Mouse (Mus musculus) heart, embryonic 13.5 days (tissue): ENCODE measurements around the gene Ccnd2. TPM values are rescaled to one million over a fixed set of nuclear protein-coding genes. Genes with fewer than 3 reads are reported as not detected.

Experiments
- ATAC-seq: fragments of 200-750 bp; cut with Nextera tagmentation; 2 replicates; pipeline ENCODE4 v1.8.0; 2017; ENCODE audit warnings: moderate TSS enrichment; ENCODE audit not compliant: insufficient number of reproducible peaks, low FRiP score, low TSS enrichment; ENCODE audit errors: extremely low read depth
- H3K27ac ChIP-seq: fragments of 300-500 bp; sonication (generic); replicated peaks from 2 replicates; pipeline ENCODE4 v1.5.1; 2015; ENCODE audit warnings: moderate library complexity, mild to moderate bottlenecking, inconsistent platforms
- H3K27me3 ChIP-seq: fragments of 300-500 bp; sonication (generic); replicated peaks from 2 replicates; pipeline ENCODE4 v1.6.1; 2015; ENCODE audit warnings: mild to moderate bottlenecking, inconsistent platforms
- H3K36me3 ChIP-seq: fragments of 300-500 bp; sonication (generic); 2 replicates; pipeline ENCODE4 v1.6.1; 2015; ENCODE audit warnings: mild to moderate bottlenecking, inconsistent platforms
- H3K4me1 ChIP-seq: fragments of 300-500 bp; sonication (generic); 2 replicates; pipeline ENCODE4 v1.6.1; 2015; ENCODE audit warnings: inconsistent platforms
- H3K4me2 ChIP-seq: fragments of 300-500 bp; sonication (generic); 2 replicates; pipeline ENCODE4 v1.6.1; 2015; ENCODE audit warnings: inconsistent platforms, mild to moderate bottlenecking, moderate library complexity
- H3K4me3 ChIP-seq: fragments of 300-500 bp; sonication (generic); 2 replicates; pipeline ENCODE4 v1.5.1; 2015; ENCODE audit warnings: moderate library complexity, mild to moderate bottlenecking, inconsistent platforms
- H3K9ac ChIP-seq: fragments of 300-500 bp; sonication (generic); 2 replicates; pipeline ENCODE4 v1.6.1; 2015; ENCODE audit warnings: inconsistent platforms, mild to moderate bottlenecking, moderate library complexity
- H3K9me3 ChIP-seq: fragments of 300-500 bp; sonication (generic); 2 replicates; pipeline ENCODE4 v1.6.1; 2016; ENCODE audit warnings: inconsistent platforms
- WGBS: fragments of 180-500 bp; shearing (Covaris S2); methylation state at CpG from one replicate; pipeline ENCODE4 v1.1.7; 2015; ENCODE audit warnings: mixed read lengths; 5-methylcytosine and 5-hydroxymethylcytosine counted together
- polyA plus RNA-seq: library from polyadenylated mRNA; unstranded; fragments of >200 nt; fragmentation: Nextera tagmentation; extraction: Ambion mirVana; gene quantifications from 2 replicates; pipeline ENCODE4 v1.2.1, GENCODE M21; 2015

Ccnd2 gene
- polyA plus RNA-seq, 1 experiment from 2014 or later: 583 TPM

DNA sequence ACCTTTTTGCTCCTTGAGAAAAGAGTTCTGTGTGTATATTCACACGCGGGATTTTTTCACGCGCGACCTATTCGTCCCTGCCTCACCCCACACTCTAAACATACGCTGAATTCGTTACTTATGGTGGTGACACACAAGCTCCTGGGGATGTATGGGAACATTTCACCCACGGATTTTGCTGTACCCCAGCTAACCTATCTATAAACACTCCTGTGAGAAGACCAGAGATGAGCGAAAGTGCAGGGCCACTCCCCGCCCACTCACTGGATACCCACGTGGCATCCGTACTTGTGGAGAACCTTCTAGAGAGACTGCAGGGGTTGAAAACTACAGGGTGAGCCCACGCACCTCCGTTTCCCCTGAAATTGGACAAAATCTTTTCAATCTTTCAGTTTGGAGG, 3.5 kb upstream of the Ccnd2 start:
- Histone ChIP-seq H3K27ac (peak overlapping the region; percentile 87), H3K4me3 (peak overlapping the region; percentile 92), H3K27me3 (peaks cover 10% of the 10 kb centered on the region), H3K4me1 (peaks cover 31% of the 10 kb centered on the region), H3K9ac (peak overlapping the region; percentile 82), H3K9me3 (no peaks in the 10 kb centered on the region), H3K36me3 (no peaks in the 10 kb centered on the region), H3K4me2 (peak overlapping the region; percentile 87)
- WGBS: 1% methylated on average over 15 of the region's 15 CpGs
- ATAC-seq: no peak

GRCm38 (mm10) chr6:127154708-127155268, 2.8 kb upstream of the Ccnd2 start:
- peak overlapping the region; percentile 87 for H3K27ac ChIP-seq
- under 1% methylated on average over 33 of the region's 34 CpGs for WGBS
- peaks cover 31% of the 10 kb centered on the region for H3K4me1 ChIP-seq
- H3K27me3 ChIP-seq: peaks cover 10% of the 10 kb centered on the region
- no peaks in the 10 kb centered on the region for H3K9me3 ChIP-seq
- peak overlapping the region; percentile 92 for H3K4me3 ChIP-seq
- no peaks in the 10 kb centered on the region for H3K36me3 ChIP-seq
- peak; percentile 20; the same call in 1 of the 2 replicates for ATAC-seq
- H3K4me2 ChIP-seq: peak overlapping the region; percentile 87
- peak overlapping the region; percentile 82 for H3K9ac ChIP-seq

DNA sequence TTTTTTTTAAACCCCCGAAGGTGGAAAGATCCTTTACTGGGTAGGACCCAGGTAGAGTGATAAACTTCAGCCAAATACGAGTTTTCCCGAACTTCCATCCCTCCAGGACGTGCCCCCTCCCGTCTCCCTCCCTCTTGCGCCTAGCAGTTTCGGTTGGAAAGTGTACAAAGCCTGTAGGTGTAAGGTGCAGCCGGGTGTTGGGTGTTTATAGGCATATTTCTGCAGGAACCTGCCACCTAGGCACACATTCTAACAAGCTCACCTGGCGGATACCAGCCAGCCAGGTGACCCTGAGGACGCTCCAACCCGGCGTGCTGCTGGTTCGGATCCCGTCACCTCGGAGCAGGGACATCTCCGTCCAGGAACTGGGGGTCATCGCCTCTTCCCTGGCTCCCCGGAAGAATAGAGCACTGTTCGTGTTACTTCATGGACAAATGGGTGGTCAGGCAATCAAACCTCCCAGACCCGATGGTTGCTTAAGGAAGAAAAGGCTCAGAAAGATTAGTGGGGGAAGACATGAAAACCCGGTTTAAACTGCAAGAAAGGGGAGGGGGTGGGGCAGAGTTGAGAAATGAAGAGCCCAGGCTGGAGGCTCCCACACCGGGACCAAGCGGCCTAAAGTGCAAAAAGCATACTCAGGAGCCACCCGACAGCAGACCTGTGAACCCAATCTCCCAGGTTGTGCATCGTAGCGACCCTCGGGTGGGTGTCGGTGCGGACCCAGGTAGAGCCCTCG, 2.1 kb upstream of the Ccnd2 start:
- no peak for ATAC-seq
- H3K36me3 ChIP-seq: no peaks in the 10 kb centered on the region
- H3K4me1 ChIP-seq: peaks cover 31% of the 10 kb centered on the region
- peak overlapping the region; percentile 87 for H3K4me2 ChIP-seq
- H3K27me3 ChIP-seq: peaks cover 10% of the 10 kb centered on the region
- WGBS: 1% methylated on average over 30 of the region's 30 CpGs
- peak overlapping the region; percentile 82 for H3K9ac ChIP-seq
- H3K9me3 ChIP-seq: no peaks in the 10 kb centered on the region
- peak overlapping the region; percentile 87 for H3K27ac ChIP-seq
- peak overlapping the region; percentile 92 for H3K4me3 ChIP-seq

- Histone ChIP-seq H3K4me1 (peaks cover 36% of the 10 kb centered on the region), H3K9me3 (no peaks in the 10 kb centered on the region), H3K27ac (peak overlapping the region; percentile 87), H3K9ac (peak overlapping the region; percentile 82), H3K36me3 (peaks cover 3% of the 10 kb centered on the region; the same call in 1 of the 2 replicates), H3K27me3 (peaks cover 10% of the 10 kb centered on the region), H3K4me2 (peak overlapping the region; percentile 87), H3K4me3 (peak overlapping the region; percentile 92)
- no peak for ATAC-seq
- WGBS: under 1% methylated on average over 28 of the region's 28 CpGs
Measured at GRCm38 (mm10) chr6:127153296-127153800, 1.4 kb upstream of the Ccnd2 start.

GRCm38 (mm10) chr6:127151565-127152105, 358 bp downstream of the Ccnd2 start:
- Histone ChIP-seq H3K4me2 (peak overlapping the region; percentile 87), H3K9me3 (no peaks in the 10 kb centered on the region), H3K4me3 (peak overlapping the region; percentile 92), H3K27me3 (no peaks in the 10 kb centered on the region; the same call in 1 of the 2 replicates), H3K4me1 (peaks cover 52% of the 10 kb centered on the region), H3K9ac (peak overlapping the region; percentile 80), H3K36me3 (peaks cover 14% of the 10 kb centered on the region), H3K27ac (peak overlapping the region; percentile 87)
- under 1% methylated on average over 29 of the region's 29 CpGs for WGBS
- no peak for ATAC-seq

GRCm38 (mm10) chr6:127150663-127151564, 1.1 kb downstream of the Ccnd2 start:
- Histone ChIP-seq H3K9ac (peak overlapping the region; percentile 98), H3K4me1 (peaks cover 60% of the 10 kb centered on the region), H3K27ac (peak overlapping the region; percentile 88), H3K9me3 (no peaks in the 10 kb centered on the region), H3K36me3 (peaks cover 22% of the 10 kb centered on the region), H3K4me3 (peak overlapping the region; percentile 92), H3K27me3 (no peaks in the 10 kb centered on the region; the same call in 1 of the 2 replicates), H3K4me2 (peak overlapping the region; percentile 87)
- under 1% methylated on average over 33 of the region's 34 CpGs for WGBS
- 0 out of 2 replicates have a peak, but pooled peaks have one; percentile 24 for ATAC-seq

- Histone ChIP-seq H3K27me3 (no peaks in the 10 kb centered on the region), H3K36me3 (peaks cover 30% of the 10 kb centered on the region), H3K4me3 (peak overlapping the region; percentile 92), H3K9ac (peak overlapping the region; percentile 98), H3K4me2 (peak overlapping the region; percentile 87), H3K4me1 (peaks cover 67% of the 10 kb centered on the region), H3K9me3 (no peaks in the 10 kb centered on the region), H3K27ac (peak overlapping the region; percentile 88)
- no peak for ATAC-seq
- 0% methylated on average over 38 of the region's 38 CpGs for WGBS
Measured at GRCm38 (mm10) chr6:127149944-127150662, 1.9 kb downstream of the Ccnd2 start.

DNA sequence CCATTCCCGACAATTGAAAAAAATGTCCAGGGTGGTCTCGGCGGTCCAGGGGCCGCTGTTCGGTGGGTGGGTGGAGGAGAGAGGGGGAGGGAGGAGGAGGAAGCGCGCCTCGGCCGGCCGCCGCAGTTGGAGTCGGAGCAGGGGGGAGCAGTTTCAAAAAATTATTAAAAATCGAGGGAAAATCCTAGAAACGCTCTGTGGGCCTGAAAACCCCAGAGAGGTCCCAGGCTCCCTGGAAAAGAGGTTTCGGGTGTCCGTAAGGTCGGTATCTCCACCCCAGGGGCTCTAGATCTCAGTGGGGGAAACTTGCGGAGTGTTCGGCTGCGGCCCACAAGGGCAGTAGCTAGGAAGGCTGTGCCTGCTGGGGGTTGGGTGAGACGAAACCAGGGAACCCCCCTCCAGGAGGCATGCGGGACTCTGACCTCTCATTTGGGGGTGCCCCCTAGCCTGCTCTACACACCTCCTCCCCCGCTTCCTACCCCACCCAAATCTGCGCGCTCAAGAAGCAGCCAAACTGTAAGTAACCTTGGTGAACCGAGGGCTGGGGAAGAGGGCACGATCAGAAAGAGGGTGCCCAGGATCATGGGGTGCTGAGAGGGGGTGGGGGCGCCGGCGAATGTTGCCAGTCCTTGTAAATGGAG, 2.6 kb downstream of the Ccnd2 start:
- ATAC-seq: no peak
- Histone ChIP-seq H3K9me3 (no peaks in the 10 kb centered on the region), H3K4me2 (peak overlapping the region; percentile 87), H3K27me3 (no peaks in the 10 kb centered on the region), H3K36me3 (peaks cover 37% of the 10 kb centered on the region), H3K4me3 (peak overlapping the region; percentile 92), H3K9ac (peak overlapping the region; percentile 98), H3K27ac (peak overlapping the region; percentile 88), H3K4me1 (peaks cover 65% of the 10 kb centered on the region)
- WGBS: under 1% methylated on average over 30 of the region's 30 CpGs

GRCm38 (mm10) chr6:127148526-127149302, 3.3 kb downstream of the Ccnd2 start:
- 8% methylated on average over 20 of the region's 20 CpGs for WGBS
- peak overlapping the region; percentile 88 for H3K27ac ChIP-seq
- H3K4me1 ChIP-seq: peaks cover 63% of the 10 kb centered on the region

More at GRCm38 (mm10) chr6:127148526-127149302, 3.3 kb downstream of the Ccnd2 start:
- no peaks in the 10 kb centered on the region for H3K27me3 ChIP-seq
- no peak for ATAC-seq
- peaks cover 42% of the 10 kb centered on the region for H3K36me3 ChIP-seq
- peak overlapping the region; percentile 92 for H3K4me3 ChIP-seq
- no peaks in the 10 kb centered on the region for H3K9me3 ChIP-seq
- H3K9ac ChIP-seq: peak overlapping the region; percentile 98
- H3K4me2 ChIP-seq: peak overlapping the region; percentile 87
